Mouse (Mus musculus) liver, embryonic 14.5 days (tissue): Measurements from ENCODE around the gene Inpp5k.

Source experiments
- CTCF ChIP-seq: IDR thresholded peaks from 2 replicates; pipeline ENCODE4 v1.5.1; 2016; ENCODE audit warnings: antibody characterized with exemption, low read depth, control low read depth
- EP300 ChIP-seq: IDR thresholded peaks from 2 replicates; pipeline ENCODE4 v1.6.1; 2016; ENCODE audit warnings: antibody characterized with exemption, low read depth

DNA sequence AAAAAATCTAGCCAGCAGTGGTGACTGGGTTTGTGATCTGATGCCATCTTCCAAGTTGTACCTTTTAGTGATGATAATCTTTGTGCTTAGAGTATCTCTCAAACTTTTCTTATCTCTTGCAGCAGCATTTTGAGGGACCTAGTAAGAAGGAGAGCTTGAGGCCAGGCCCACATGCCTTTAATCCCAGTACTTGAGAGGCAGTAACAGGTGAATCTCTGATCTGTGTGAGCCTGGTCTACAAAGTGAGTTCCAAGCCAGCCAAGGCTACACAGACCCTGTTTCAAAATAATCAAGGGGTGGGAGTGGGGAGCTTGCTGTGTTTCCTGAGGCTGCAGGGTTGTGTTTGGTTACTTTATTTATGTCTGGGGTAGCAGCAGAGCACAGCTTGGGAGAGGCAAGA lies 60.3 kb downstream of the Inpp5k start:
- TF ChIP-seq CTCF (no peak), EP300 (no peak)
